Mouse (Mus musculus): Measurements from ENCODE around the gene Gm10260. TPM values are rescaled to one million over a fixed set of nuclear protein-coding genes. Genes with fewer than 3 reads are reported as not detected.

Gm10260 gene
- total RNA-seq, 2 experiments from 2014 or later: 82.3 to 86.7 TPM

DNA sequence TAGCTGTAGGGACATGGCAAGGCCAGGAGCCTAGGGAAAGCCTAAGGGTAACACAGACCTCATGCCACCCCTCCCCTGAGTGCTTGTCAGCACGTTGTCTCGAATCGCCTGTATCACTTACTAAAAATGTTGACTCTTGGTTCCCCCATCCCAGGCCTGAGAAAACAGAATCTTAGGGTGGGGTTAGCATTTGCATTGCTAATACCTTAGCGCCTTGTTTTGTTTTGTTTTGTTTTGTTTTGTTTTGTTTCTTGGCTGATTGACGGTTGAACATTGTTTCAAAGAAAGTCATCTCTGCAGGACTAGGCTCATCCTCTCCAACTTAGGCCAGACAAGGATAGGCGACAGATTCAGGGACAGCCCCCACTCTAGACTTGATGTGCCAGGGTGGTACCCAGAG is 35.9 kb downstream of the Gm10260 start:
- TF ChIP-seq CTCF (conservative IDR thresholded peaks at IDR 0.05): no peak
- no peak for DNase-seq (ENCODE audit: low spot score in 2 of 2)
- Histone ChIP-seq H3K27ac (no peak overlapping the region), H3K4me3 (no peak overlapping the region)

- Histone ChIP-seq H3K4me3 (no peak overlapping the region), H3K27ac (no peak overlapping the region)
- no peak for DNase-seq (ENCODE audit: low spot score in 2 of 2)
- TF ChIP-seq CTCF (conservative IDR thresholded peaks at IDR 0.05): no peak
These were observed 47.7 kb downstream of the Gm10260 start for GRCm38 (mm10) chr13:97712506-97713275.

GRCm38 (mm10) chr13:97711510-97711909 is 48.9 kb downstream of the Gm10260 start:
- no peak for TF ChIP-seq CTCF (conservative IDR thresholded peaks at IDR 0.05)
- no peak for DNase-seq (ENCODE audit: low spot score in 2 of 2)
- no peak overlapping the region for H3K27ac ChIP-seq
- H3K4me3 ChIP-seq: no peak overlapping the region

Data from layer of hippocampus, adult 2 months (tissue).